Mouse (Mus musculus): ENCODE results near the gene 1500015O10Rik.

The 1500015O10Rik gene

GRCm38 (mm10) chr1:43730491-43730924, at the start of gene 1500015O10Rik:
Gene 1500015O10Rik (plus strand): TSS chr1:43730602.
- peak; percentile 16 for DNase-seq (ENCODE audit: low read depth, low spot score)

GRCm38 (mm10) chr1:43689983-43690382, 40.4 kb upstream of the 1500015O10Rik start:
- no peak for DNase-seq (ENCODE audit: low read depth, low spot score)

GRCm38 (mm10) chr1:43690507-43690906, 39.9 kb upstream of the 1500015O10Rik start:
- no peak for DNase-seq (ENCODE audit: low read depth, low spot score)

- DNase-seq (ENCODE audit: low read depth, low spot score): no peak
These were observed 36.3 kb upstream of the 1500015O10Rik start for GRCm38 (mm10) chr1:43694076-43694475.

- DNase-seq (ENCODE audit: low read depth, low spot score): no peak
These were observed 35.4 kb upstream of the 1500015O10Rik start for GRCm38 (mm10) chr1:43694851-43695545.

GRCm38 (mm10) chr1:43698577-43699000, 31.8 kb upstream of the 1500015O10Rik start:
- no peak for DNase-seq (ENCODE audit: low read depth, low spot score)

GRCm38 (mm10) chr1:43714841-43715240, 15.6 kb upstream of the 1500015O10Rik start:
- DNase-seq (ENCODE audit: low read depth, low spot score): no peak

- DNase-seq (ENCODE audit: low read depth, low spot score): no peak
These were observed 12.4 kb upstream of the 1500015O10Rik start for GRCm38 (mm10) chr1:43717967-43718366.

- DNase-seq (ENCODE audit: low read depth, low spot score): no peak
These were observed 11.6 kb upstream of the 1500015O10Rik start for GRCm38 (mm10) chr1:43718793-43719192.

GRCm38 (mm10) chr1:43722459-43722858, 7.9 kb upstream of the 1500015O10Rik start:
- DNase-seq (ENCODE audit: low read depth, low spot score): no peak

- DNase-seq (ENCODE audit: low read depth, low spot score): no peak
These were observed 1.7 kb downstream of the 1500015O10Rik start for GRCm38 (mm10) chr1:43732100-43732499.

- no peak for DNase-seq (ENCODE audit: low read depth, low spot score)
These were observed 2.3 kb downstream of the 1500015O10Rik start for GRCm38 (mm10) chr1:43732657-43733056.

- DNase-seq (ENCODE audit: low read depth, low spot score): no peak
These were observed 7.6 kb downstream of the 1500015O10Rik start for GRCm38 (mm10) chr1:43737812-43738518.

- no peak for DNase-seq (ENCODE audit: low read depth, low spot score)
These were observed 8.1 kb downstream of the 1500015O10Rik start for GRCm38 (mm10) chr1:43738519-43738894.

- no peak for DNase-seq (ENCODE audit: low read depth, low spot score)
These were observed 24.3 kb downstream of the 1500015O10Rik start for GRCm38 (mm10) chr1:43754448-43755312.

GRCm38 (mm10) chr1:43760085-43760484, 29.7 kb downstream of the 1500015O10Rik start:
- no peak for DNase-seq (ENCODE audit: low read depth, low spot score)

GRCm38 (mm10) chr1:43764481-43764880, 34.1 kb downstream of the 1500015O10Rik start:
- no peak for DNase-seq (ENCODE audit: low read depth, low spot score)

- no peak for DNase-seq (ENCODE audit: low read depth, low spot score)
These were observed 35.9 kb downstream of the 1500015O10Rik start for GRCm38 (mm10) chr1:43766328-43766727.

GRCm38 (mm10) chr1:43768385-43768990, 38.1 kb downstream of the 1500015O10Rik start:
- DNase-seq (ENCODE audit: low read depth, low spot score): no peak

- no peak for DNase-seq (ENCODE audit: low read depth, low spot score)
These were observed 38.9 kb downstream of the 1500015O10Rik start for GRCm38 (mm10) chr1:43769348-43769747.

- no peak for DNase-seq (ENCODE audit: low read depth, low spot score)
These were observed 39.6 kb downstream of the 1500015O10Rik start for GRCm38 (mm10) chr1:43770032-43770431.

GRCm38 (mm10) chr1:43772694-43773093, 42.3 kb downstream of the 1500015O10Rik start:
- DNase-seq (ENCODE audit: low read depth, low spot score): no peak

Data from retina, postnatal 7 days (tissue).